Mouse (Mus musculus) cerebellum, adult 2 months (tissue): ENCODE measurements around the gene Apopt1.

Source experiments
- CTCF ChIP-seq: fragments of 200-500 bp; IDR thresholded peaks from 2 replicates; pipeline ENCODE4 v1.5.1; 2011; ENCODE audit warnings: low read depth, mild to moderate bottlenecking, control low read depth, low read length, moderate library complexity, borderline replicate concordance; ENCODE audit not compliant: insufficient read depth
- POLR2A ChIP-seq: fragments of 200-500 bp; IDR thresholded peaks from 2 replicates; pipeline ENCODE4 v1.6.1; 2011; ENCODE audit warnings: low read length, control low read depth, borderline replicate concordance; ENCODE audit not compliant: insufficient read depth

GRCm38 (mm10) chr12:111774156-111774555 is 61.1 kb downstream of the Apopt1 start:
- TF ChIP-seq CTCF (no peak), POLR2A (no peak)
